Mouse (Mus musculus): ENCODE measurements around the gene Tmem235.

The Tmem235 gene

DNA sequence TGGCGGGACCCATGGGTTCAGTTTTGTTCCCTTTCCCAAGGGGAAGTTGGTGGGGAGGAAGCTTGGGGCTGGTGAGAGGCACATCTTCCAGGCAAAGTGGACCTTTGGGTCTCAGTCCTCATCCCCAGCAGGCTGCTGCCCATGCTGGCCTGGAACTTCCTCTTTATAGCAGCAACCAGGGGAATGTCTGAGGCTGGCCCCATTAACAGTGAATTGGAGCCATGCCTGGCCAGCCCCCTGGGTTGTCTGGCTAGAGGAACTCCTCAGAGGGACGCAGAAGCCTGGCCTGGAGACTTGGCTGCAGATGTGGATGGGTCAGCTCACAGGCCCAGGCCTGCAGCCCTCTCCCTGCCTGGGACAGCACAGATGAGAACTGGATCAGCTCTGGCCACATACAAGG is 4.3 kb downstream of the Tmem235 start:
- in situ Hi-C loops (cut with MboI), result no loop called here

DNA sequence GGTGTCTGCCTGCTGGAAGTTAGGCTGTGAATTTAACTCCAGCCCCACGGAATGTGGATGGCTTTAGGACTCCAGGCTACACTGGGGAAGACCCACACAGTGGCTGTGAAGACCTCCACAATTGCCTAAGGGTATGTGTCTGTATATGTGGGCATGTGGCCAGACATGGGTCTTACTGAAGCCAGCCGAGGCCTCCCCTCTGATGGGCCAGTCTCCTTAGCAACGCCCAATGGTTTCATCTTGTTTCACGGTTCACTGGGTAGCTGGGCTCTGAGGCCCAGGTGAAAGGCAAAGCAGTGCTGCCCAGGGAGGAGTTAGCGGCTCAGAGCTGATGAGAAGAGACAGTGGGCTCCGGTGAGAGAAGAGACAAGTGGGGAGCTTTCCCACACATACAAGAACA is 5.4 kb downstream of the Tmem235 start:
- in situ Hi-C loops (cut with MboI), result no loop called here

DNA sequence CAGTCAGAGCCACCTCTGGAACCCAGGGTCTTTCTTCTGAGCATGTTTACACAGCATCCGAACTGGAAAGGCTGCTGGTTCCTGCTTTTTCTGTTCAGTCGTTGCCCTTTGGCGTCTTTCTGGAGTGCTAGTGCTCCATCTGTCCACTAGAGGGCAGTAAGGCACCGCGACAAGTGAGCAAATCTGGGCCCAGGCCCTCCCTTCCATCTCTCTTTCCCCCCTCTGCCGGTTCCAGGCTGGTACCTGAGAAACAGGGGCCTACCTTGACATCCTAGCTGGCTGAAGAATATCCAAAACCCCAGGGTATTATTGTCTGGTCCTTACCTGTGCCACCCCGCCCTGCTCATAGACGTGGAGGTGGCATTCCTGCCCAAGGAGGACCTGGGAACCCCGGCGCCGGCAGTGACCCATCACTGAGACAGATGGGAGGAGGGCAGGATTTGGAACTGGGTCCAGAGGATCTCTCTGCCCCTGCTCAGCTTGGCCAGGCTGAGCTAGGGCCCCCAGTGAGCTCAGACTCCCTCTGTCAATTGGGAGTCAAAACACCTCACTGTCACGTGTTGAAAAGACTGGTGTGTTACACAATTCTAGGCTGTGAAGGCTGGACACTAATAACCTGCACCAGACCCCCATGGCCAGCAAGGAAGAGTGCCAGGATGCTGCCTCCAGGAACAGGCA is 10.3 kb downstream of the Tmem235 start:
- in situ Hi-C loops (cut with MboI), result no loop called here

- in situ Hi-C loops (cut with MboI), result no loop called here
Measured at GRCm38 (mm10) chr11:117871376-117871775, 10.8 kb downstream of the Tmem235 start.

GRCm38 (mm10) chr11:117871911-117872584 is 11.5 kb downstream of the Tmem235 start:
- in situ Hi-C loops (cut with MboI), result no loop called here

- in situ Hi-C loops (cut with MboI), result no loop called here
Measured at GRCm38 (mm10) chr11:117872861-117873608, 12.5 kb downstream of the Tmem235 start, which contains the start of gene Tha1. Gene Tha1, minus strand, starts transcription at chr11:117873481.

DNA sequence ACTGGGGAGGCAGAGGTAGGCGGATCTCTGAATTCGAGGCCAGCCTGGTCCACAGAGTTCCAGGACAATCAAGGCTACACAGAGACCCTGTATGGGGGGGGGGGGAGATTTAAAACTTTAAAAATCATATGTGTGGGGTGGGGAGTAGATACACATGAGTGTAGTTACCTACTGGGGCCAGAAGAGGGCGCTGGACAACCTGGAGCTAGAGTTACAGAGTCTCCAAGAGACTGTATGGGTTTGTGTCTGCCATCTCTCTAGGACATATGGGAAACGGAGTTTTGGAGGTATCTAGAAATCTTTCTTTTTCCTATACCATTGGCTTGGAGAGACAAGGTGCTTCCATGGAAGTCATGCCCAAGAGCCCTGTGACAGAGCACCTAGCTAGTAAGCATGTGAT is 13.9 kb downstream of the Tmem235 start:
- in situ Hi-C loops (cut with MboI), result no loop called here

DNA sequence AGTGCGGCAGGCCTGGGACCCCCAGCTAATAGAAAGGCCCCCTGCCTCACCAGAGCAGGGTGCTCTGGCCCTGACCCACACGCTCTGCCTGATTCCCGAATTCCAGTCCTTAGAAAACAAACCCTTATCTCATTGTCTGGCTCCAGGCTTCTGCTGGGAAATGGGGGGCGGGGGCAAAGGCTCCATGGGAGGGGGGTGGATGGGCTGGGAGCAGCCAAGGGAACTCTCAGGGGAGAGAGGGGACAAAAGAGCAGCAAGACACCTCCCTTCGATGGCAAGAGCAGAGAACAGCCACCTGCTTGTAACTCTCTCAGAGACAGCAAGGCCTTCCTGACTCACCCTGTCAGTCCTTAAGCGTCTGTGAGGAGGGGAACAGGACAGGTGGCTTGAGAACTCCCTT is 15.1 kb downstream of the Tmem235 start:
- in situ Hi-C loops (cut with MboI), result no loop called here

DNA sequence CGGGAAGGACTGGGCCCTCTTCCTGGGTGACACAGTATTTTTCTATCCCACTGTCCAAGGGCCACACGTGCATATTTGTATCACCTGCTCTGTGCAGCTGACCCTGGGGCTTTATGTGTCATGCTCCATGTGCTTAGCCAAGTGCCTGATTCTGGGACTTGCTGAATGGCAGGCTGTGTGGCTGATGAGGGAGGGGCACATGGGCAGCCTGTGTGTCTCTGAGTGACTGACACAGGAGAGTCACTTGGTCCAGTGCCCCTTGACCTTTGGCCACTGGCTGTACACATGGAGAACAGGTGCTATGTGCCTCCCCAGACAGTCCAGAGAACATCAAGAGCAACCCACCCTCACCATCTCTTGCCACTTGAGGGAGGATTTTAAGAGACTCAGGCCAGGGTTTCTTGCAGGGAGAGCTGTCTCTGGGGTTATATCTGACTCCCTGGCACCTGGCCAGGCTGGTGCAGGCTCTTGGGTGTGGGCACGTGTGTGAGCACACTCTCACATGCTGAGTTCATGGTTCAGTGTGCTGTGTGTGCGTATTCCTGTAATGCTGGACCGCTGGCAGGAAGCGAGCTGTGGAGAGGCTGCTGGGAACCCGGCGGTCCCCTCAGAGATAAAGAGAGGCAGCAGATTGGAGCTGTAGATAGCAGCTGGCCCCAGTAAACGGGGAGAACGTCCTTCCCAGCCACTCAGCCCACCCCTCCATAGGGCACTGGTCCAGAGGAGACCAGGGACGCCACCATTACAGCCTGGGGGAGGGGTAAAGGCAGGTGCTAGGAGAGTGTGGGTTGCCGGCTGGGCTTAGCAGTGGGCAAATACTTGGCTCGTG is 17.6 kb downstream of the Tmem235 start:
- in situ Hi-C loops (cut with MboI), result no loop called here

GRCm38 (mm10) chr11:117878892-117879291 is 18.3 kb downstream of the Tmem235 start:
- in situ Hi-C loops (cut with MboI), result no loop called here

GRCm38 (mm10) chr11:117879676-117880075 is 19.1 kb downstream of the Tmem235 start:
- in situ Hi-C loops (cut with MboI), result no loop called here

DNA sequence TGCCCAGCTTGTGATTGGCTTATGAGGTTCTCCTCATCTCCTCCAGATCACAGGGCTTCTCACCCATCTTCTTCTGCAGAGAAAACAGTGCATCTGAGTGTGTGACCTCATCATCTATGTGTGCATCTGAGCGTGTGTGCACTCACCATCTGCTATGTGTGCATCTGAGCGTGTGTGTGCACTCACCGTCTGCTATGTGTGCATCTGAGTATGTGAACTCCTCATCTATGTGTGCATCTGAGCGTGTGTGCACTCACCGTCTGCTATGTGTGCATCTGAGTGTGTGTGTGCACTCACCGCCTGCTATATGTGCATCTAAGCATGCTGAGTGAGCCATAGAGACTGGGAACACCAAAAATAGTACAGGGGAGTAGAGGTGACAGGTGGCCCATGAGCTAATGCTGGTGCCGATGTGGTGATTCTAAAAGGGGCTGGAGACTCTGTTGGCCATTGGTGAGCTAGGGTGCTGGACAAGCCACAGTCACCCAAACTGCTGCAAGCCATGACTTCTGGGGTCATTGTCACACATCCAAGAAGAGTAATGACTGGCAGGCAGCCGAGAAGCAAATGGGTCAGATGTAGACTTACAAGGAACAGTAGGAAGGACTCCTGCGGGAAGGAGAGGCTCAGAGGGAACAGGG is 19.9 kb downstream of the Tmem235 start:
- in situ Hi-C loops (cut with MboI), result no loop called here

GRCm38 (mm10) chr11:117880977-117881358 is 20.4 kb downstream of the Tmem235 start:
- in situ Hi-C loops (cut with MboI), result no loop called here

GRCm38 (mm10) chr11:117881787-117882186 is 21.2 kb downstream of the Tmem235 start:
- in situ Hi-C loops (cut with MboI), result no loop called here

GRCm38 (mm10) chr11:117882208-117882607 is 21.7 kb downstream of the Tmem235 start:
- in situ Hi-C loops (cut with MboI), result no loop called here

DNA sequence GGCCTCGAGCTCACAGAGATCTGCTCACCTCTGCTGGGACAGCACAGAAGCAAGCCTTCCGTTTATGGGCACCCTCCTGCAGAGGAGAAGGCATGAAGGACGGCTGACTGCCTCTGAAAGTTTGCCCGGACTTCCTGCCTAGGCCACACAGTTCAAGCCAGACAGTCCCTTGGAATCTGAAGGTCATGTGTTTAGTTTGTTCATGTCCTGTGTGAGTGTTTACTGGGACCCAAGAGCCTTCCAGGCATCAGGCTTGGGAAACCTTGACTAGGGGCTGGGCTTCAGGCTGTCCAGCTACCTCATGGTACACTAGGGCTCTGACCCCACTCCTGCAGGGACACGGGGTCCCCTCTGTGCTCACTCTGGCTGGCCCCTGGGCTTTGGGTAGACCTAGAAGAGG is 25.4 kb downstream of the Tmem235 start:
- in situ Hi-C loops (cut with MboI), result no loop called here

GRCm38 (mm10) chr11:117888168-117888852 is 27.8 kb downstream of the Tmem235 start:
- in situ Hi-C loops (cut with MboI), result no loop called here

DNA sequence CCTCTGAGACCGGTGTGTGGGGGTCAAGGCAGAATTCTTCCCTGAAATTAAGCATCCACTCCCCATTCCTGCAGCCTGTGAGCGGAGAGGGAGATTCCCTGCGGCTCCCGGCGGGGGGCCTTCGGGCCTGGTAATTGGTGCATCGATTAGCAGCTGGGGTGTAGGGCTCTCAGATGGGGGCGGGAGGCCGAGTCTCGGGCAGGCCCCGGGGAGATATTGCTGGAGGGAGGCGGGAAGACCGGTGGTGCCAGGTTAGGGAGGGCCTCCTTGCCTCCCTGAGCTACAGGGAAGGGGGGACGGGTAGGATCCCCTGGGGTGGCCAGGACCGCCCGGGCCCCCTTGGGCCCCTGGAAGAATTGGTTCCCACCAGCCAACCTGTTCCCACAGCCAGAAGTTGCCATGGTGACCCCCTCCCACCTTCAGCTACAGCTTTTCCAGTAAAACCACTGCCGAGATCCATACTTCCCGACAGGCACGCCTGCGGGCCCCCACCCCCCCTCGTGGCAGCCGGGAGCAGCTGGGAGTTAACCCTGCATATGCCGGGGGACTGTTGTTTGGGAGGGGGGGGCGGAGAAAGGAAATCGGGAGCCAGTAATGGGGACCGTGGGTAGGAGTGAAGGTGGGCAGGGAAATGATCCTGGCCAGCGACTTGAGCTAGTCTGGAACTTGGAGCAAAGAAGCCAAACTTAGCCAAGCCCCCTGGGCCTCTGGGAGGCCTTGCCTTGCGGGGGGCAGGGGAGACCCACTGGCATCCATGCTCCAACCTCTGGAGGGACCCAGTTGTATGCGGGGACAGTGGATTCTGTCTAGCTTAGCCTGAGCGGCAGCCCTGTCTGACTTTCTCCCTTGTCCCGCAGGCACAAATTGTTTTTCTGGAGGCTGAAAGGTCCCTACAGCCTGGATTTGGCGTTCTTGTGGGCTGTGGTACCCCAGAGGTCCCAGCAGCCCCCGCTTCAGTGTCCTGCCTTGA is 28.6 kb downstream of the Tmem235 start:
- in situ Hi-C loops (cut with MboI), result no loop called here

GRCm38 (mm10) chr11:117889887-117890340 is 29.4 kb downstream of the Tmem235 start:
- in situ Hi-C loops (cut with MboI), result no loop called here
